In genomic region chr7:84596002-84596401, GRCm38 (mm10) we compare ENCODE assay signal across 1 mouse cellular context.
TF ChIP-seq lines count a peak whose summit lies in the region.

No protein-coding gene starts in this region.

TF ChIP-seq in CH12.LX, 34 proteins besides CTCF, POLR2A, EP300 and RAD21 (continued from another document):
- no peak for TF ChIP-seq HCFC1 (IDR thresholded peaks at IDR 0.05; ENCODE audit: low read depth, low read length)
- TF ChIP-seq POLR2AphosphoS2 (IDR thresholded peaks at IDR 0.05; ENCODE audit: low read depth, low read length): no peak; the same call in 1 of the 2 replicates
- TF ChIP-seq JUND (conservative IDR thresholded peaks at IDR 0.05; ENCODE audit: low read depth, low read length): peak; percentile 64
- no peak for TF ChIP-seq USF2 (conservative IDR thresholded peaks at IDR 0.05; ENCODE audit: low read depth, low read length)
- peak; percentile 12 for TF ChIP-seq SMC3 (IDR thresholded peaks at IDR 0.05; ENCODE audit: low read depth, low read length)
- no peak for TF ChIP-seq UBTF (IDR thresholded peaks at IDR 0.05; ENCODE audit: low read depth, low read length)
- no peak for TF ChIP-seq CHD1 (IDR thresholded peaks at IDR 0.05; ENCODE audit: low read depth, low read length)
- TF ChIP-seq ZNF384 (IDR thresholded peaks at IDR 0.05; ENCODE audit: low read depth, low read length): no peak
- peak; percentile 54 for TF ChIP-seq TCF12 (IDR thresholded peaks at IDR 0.05; ENCODE audit: low read depth, low read length)
- no peak for TF ChIP-seq MYC (IDR thresholded peaks at IDR 0.05; ENCODE audit: low read depth, low read length)
- no peak for TF ChIP-seq ZKSCAN1 (IDR thresholded peaks at IDR 0.05; ENCODE audit: borderline replicate concordance, low read depth, low read length)
- TF ChIP-seq TBP (conservative IDR thresholded peaks at IDR 0.05; ENCODE audit: low read depth, low read length): no peak
- 0 out of 2 replicates have a peak, but pooled peaks have one; percentile 33 for TF ChIP-seq KAT2A (IDR thresholded peaks at IDR 0.05; ENCODE audit: insufficient replicate concordance, low read length)
- TF ChIP-seq NRF1 (IDR thresholded peaks at IDR 0.05; ENCODE audit: low read depth, low read length): no peak
- no peak for TF ChIP-seq ZMIZ1 (IDR thresholded peaks at IDR 0.05; ENCODE audit: low read depth, low read length)
- no peak for TF ChIP-seq SIN3A (IDR thresholded peaks at IDR 0.05; ENCODE audit: low read length)
- no peak for TF ChIP-seq USF1 (IDR thresholded peaks at IDR 0.05; ENCODE audit: low read depth, low read length)
- TF ChIP-seq ELF1 (IDR thresholded peaks at IDR 0.05; ENCODE audit: low read depth, low read length): no peak
- TF ChIP-seq GABPA (IDR thresholded peaks at IDR 0.05; ENCODE audit: insufficient replicate concordance, low read depth, low read length): no peak
- no peak for TF ChIP-seq MAZ (IDR thresholded peaks at IDR 0.05; ENCODE audit: low read depth, low read length)
